Mouse (Mus musculus) embryonic fibroblast, embryonic 13.5 days (primary cell): Measurements from ENCODE around the gene Cks2.

Experiments used
- CTCF ChIP-seq: IDR thresholded peaks from 2 replicates; pipeline ENCODE4 v1.5.1; 2011; ENCODE audit warnings: mild to moderate bottlenecking, control low read depth, low read length, moderate library complexity, borderline replicate concordance; ENCODE audit not compliant: insufficient read depth
- POLR2A ChIP-seq: IDR thresholded peaks from 2 replicates; pipeline ENCODE4 v1.6.1; 2011; ENCODE audit warnings: low read depth, mild to moderate bottlenecking, control low read depth, low read length, moderate library complexity

- no peak for TF ChIP-seq POLR2A
- no peak for TF ChIP-seq CTCF
Observed at GRCm38 (mm10) chr13:51677630-51678185, 32.7 kb downstream of the Cks2 start.
